Mouse (Mus musculus) urinary bladder, postnatal 36 days (tissue): Measurements from ENCODE around the gene Mrgprx1.

ENCODE experiments used
- DNase-seq, 2 experiments: peaks; one replicate each; pipeline ENCODE4 v3.0.0; 2022; ENCODE audit warnings: low spot score in 2 of 2, mixed read lengths in 1 of 2

Gene Mrgprx1

GRCm38 (mm10) chr7:48027497-48027896, at the start of gene Mrgprx1:
TSS of gene Mrgprx1 (minus strand) at chr7:48027597.
- DNase-seq = no peak

DNA sequence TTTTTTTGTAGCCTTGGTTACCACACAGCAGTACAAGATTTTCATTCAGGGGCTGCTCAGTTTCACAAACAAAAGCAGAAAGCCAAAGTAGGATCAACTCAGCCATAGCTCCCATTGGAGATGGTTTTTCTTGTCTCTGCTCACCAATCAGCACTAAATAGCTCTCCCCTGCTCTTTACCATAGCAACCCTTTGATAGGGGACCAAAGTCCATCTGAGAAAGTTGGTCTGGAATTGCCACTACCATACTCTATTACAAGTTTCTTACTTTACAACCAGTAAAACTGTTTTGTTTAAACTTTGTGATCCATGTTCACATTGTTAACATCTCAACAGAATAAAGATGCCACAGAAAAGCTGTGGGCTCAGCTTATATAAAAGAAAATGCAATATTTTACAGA, 48.1 kb upstream of the Mrgprx1 start:
- DNase-seq = no peak

DNA sequence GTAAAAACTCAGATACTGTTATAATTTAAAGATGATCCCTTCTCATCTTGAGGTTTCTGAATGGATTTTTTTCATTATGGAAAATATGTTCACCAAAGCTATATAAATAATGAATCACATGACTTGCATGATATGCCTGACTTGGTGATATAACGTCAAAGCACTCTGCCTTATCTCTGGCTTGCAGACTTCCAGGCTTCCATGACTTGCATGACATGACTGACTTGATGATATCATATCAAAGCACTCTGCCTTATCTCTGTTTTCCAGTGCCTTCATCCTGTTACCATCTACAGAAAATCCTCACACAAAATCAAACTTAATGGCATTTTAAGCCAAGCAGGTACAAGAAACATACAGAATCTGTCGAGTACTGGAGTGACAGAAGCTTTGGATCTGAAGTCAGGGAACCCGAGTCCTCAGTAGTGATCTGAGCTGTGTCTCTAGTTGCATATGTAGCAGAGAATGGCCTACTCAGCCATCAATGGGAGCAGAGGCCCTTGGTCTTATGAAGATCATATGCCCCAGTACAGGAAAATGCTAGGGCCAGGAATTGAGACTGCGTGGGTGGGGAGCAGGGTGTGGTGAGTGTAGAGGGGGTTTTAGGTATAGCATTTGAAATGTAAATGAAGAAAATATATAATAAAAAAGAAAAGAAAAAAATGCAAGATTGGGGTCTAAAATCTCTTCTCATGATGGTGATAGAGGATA, 19.2 kb upstream of the Mrgprx1 start:
- DNase-seq = no peak

DNA sequence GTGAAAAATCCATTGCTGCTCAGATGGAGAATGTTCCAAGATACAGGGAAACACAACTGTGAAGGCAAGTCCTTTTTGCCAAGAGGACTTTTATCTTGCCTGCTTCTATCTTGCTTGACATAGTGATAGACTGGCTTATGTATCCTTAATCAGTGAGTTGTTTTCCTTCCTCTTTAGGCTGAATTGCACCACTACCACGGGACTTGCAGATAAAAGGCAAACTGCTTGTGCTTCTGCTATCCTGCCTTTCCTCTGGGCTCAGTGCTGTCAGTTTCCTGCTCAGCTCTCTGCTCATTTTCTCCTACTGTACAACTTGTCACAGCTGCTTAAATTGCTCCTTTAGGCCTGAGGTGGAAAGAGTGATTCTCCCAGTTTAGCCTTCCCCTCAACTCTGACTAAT, 16.6 kb upstream of the Mrgprx1 start:
- no peak for DNase-seq

- DNase-seq = no peak
Observed at GRCm38 (mm10) chr7:48017874-48018273, 9.5 kb downstream of the Mrgprx1 start.

DNA sequence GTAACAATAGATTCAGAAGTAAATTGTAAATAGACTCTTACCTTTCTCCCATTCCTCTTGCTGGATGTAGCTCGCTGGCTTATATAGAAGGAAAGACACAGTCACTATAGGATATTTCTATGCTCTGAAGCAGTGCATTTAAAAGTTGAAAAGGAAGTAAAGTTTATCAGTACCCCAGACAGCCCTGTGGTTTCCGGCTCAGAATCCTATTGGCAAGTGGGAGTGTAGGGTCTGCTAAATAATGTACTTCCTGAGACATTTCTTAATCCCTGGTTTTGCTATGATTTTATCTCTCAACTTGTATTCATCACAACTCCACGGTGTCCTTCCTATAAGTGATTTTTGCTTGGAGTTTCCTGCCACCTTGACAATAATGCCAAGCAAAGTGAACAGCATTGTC, 31.7 kb downstream of the Mrgprx1 start:
- DNase-seq = no peak

DNA sequence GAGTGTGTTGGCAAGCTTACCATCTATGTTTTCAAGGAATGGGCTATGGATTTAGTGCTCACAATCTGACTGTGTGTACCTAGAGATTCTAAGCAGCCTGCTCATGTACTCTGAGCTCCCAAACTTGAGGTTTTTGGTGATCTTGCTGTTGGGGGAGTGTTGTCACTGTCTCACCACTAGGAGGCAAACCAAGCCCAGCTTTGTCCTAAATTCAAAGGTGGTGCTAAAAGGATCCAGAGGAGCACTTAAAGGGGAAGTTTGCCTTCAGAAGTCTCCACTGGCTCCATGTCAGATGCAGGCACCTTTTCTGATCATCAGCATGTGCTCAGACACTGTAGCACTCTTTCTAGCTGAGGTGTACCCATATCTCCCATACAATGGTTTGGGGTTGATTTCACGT, 40.6 kb downstream of the Mrgprx1 start:
- no peak for DNase-seq

GRCm38 (mm10) chr7:47981995-47982394, 45.4 kb downstream of the Mrgprx1 start, which contains the start of gene Mrgpra4:
TSS of gene Mrgpra4 (minus strand) at chr7:47982095.
- no peak for DNase-seq
